Mouse (Mus musculus) heart, postnatal 4 days (tissue): Measurements from ENCODE around the gene Clrn3. TPM values are rescaled to one million over a fixed set of nuclear protein-coding genes. Genes with fewer than 3 reads are reported as not detected.
A peak's percentile ranks its signal among the peaks of the same experiment; 100 is the strongest.
"Not testable (repeated sequence)": the region's sequence is repeated elsewhere in the genome, so short reads cannot be mapped to it uniquely, and the experiment has no call there.

ENCODE experiments used
- DNase-seq: peaks from one replicate; pipeline ENCODE4 v3.0.0; 2021
- total RNA-seq, 2 experiments: library from RNA; stranded (reverse); gene quantifications; 2 replicates each; pipeline ENCODE4 v1.2.3; 2021

The Clrn3 gene
- total RNA-seq, 2 experiments from 2014 or later: not detected

- no peak for DNase-seq
Measured at GRCm38 (mm10) chr7:135535908-135536307, 7.5 kb upstream of the Clrn3 start.

GRCm38 (mm10) chr7:135534548-135535189, 6.2 kb upstream of the Clrn3 start:
- no peak for DNase-seq

GRCm38 (mm10) chr7:135529068-135529467, 614 bp upstream of the Clrn3 start:
- DNase-seq: no peak

- DNase-seq: no peak
Measured at GRCm38 (mm10) chr7:135527169-135527568, 1.3 kb downstream of the Clrn3 start.

GRCm38 (mm10) chr7:135526574-135527152, 1.8 kb downstream of the Clrn3 start:
- DNase-seq: no peak

GRCm38 (mm10) chr7:135524424-135524967, 4.0 kb downstream of the Clrn3 start:
- DNase-seq: no peak

GRCm38 (mm10) chr7:135523981-135524380, 4.5 kb downstream of the Clrn3 start:
- peak; percentile 19 for DNase-seq

GRCm38 (mm10) chr7:135521755-135522512, 6.5 kb downstream of the Clrn3 start:
- DNase-seq: no peak

GRCm38 (mm10) chr7:135520241-135520640, 8.2 kb downstream of the Clrn3 start:
- no peak for DNase-seq

GRCm38 (mm10) chr7:135517191-135517590, 11.3 kb downstream of the Clrn3 start:
- no peak for DNase-seq

- no peak for DNase-seq
Measured at GRCm38 (mm10) chr7:135511723-135512122, 16.7 kb downstream of the Clrn3 start.

GRCm38 (mm10) chr7:135510431-135510830, 18.0 kb downstream of the Clrn3 start:
- DNase-seq: no peak

- no peak for DNase-seq
Measured at GRCm38 (mm10) chr7:135509272-135509671, 19.2 kb downstream of the Clrn3 start.

- no peak for DNase-seq
Measured at GRCm38 (mm10) chr7:135508602-135509001, 19.9 kb downstream of the Clrn3 start.

GRCm38 (mm10) chr7:135506506-135506905, 21.9 kb downstream of the Clrn3 start:
- DNase-seq: not testable (repeated sequence)

- no peak for DNase-seq
Measured at GRCm38 (mm10) chr7:135499403-135499802, 29.1 kb downstream of the Clrn3 start.

GRCm38 (mm10) chr7:135498565-135499186, 29.8 kb downstream of the Clrn3 start:
- DNase-seq: no peak

- peak; percentile 19 for DNase-seq
Measured at GRCm38 (mm10) chr7:135495303-135495702, 33.2 kb downstream of the Clrn3 start.

GRCm38 (mm10) chr7:135490500-135490886, 38.0 kb downstream of the Clrn3 start:
- DNase-seq: no peak

- DNase-seq: no peak
Measured at GRCm38 (mm10) chr7:135489724-135490499, 38.5 kb downstream of the Clrn3 start.

GRCm38 (mm10) chr7:135488214-135488810, 40.1 kb downstream of the Clrn3 start:
- DNase-seq: peak; percentile 26

GRCm38 (mm10) chr7:135487423-135487822, 41.0 kb downstream of the Clrn3 start:
- peak; percentile 85 for DNase-seq
